Mouse (Mus musculus) olfactory bulb, adult 2 months (tissue): ENCODE measurements around the gene Myh13.

ENCODE experiments used
- CTCF ChIP-seq: fragments of 200-500 bp; IDR thresholded peaks from 2 replicates; pipeline ENCODE4 v1.5.1; 2012; ENCODE audit warnings: low read depth, mild to moderate bottlenecking, low read length, moderate library complexity; ENCODE audit not compliant: insufficient read depth
- POLR2A ChIP-seq: fragments of 200-500 bp; IDR thresholded peaks from 2 replicates; pipeline ENCODE4 v1.6.1; 2012; ENCODE audit warnings: mild to moderate bottlenecking, low read depth, low read length, moderate library complexity; ENCODE audit not compliant: insufficient read depth

DNA sequence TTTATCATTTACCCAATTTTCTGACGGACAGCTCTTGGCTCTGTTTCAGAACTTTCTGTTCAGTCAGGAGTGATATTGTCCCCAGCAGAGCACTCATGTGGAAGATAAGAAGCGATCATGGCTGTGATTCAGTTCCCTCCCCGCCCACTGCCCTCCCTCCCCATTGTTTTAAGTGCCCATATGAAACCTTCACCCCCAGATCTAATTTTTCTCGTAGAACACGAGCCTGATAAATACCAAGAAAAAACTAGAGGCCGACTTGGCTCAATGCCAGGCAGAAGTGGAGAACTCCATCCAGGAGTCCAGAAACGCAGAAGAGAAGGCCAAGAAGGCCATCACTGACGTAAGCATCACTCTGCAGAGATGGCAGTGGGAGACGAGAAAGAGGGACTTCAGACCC, 45.5 kb downstream of the Myh13 start:
- TF ChIP-seq CTCF = no peak
- no peak for TF ChIP-seq POLR2A
